15 mouse cellular contexts compared by ENCODE assay signal in genomic region chr6:136590739-136591138, GRCm38 (mm10).
"Had no signal": no experiment of that assay in that cellular context is flagged by ENCODE, and none has a peak within 500 bp of the region (broad histone marks: within the 10 kb centered on the region; RNA-seq: fewer than 3 reads in every experiment).

No protein-coding gene starts in this region.

- H3K27me3 ChIP-seq: kidney, embryonic 15.5 days; limb, embryonic 15.5 days; liver, embryonic 12.5 days; midbrain, embryonic 12.5 days; neural tube, embryonic 13.5 days; stomach, embryonic 15.5 days had no signal

- H3K27ac ChIP-seq: kidney, embryonic 15.5 days; limb, embryonic 15.5 days; liver, embryonic 12.5 days; midbrain, embryonic 12.5 days; neural tube, embryonic 13.5 days; stomach, embryonic 15.5 days had no signal

- ATAC-seq: liver, embryonic 12.5 days; midbrain, embryonic 16.5 days had no signal

- DNase-seq: kidney, postnatal 14 days; layer of hippocampus, adult 9-11 months; layer of hippocampus, postnatal 36 days; lung, embryonic 14.5 days; lung, postnatal 14 days; right cerebral cortex, postnatal 14 days; thymus, adult 2 months; thymus, postnatal 25 days had no signal

- H3K9ac ChIP-seq: kidney, embryonic 15.5 days; limb, embryonic 15.5 days; liver, embryonic 12.5 days; lung, embryonic 14.5 days; midbrain, embryonic 12.5 days; neural tube, embryonic 13.5 days; stomach, embryonic 15.5 days had no signal

- H3K4me1 ChIP-seq: kidney, embryonic 15.5 days; limb, embryonic 15.5 days; liver, embryonic 12.5 days; midbrain, embryonic 12.5 days; stomach, embryonic 15.5 days had no signal

- H3K4me2 ChIP-seq: kidney, embryonic 15.5 days; limb, embryonic 15.5 days; liver, embryonic 12.5 days; lung, embryonic 14.5 days; midbrain, embryonic 12.5 days; neural tube, embryonic 13.5 days; stomach, embryonic 15.5 days had no signal

- H3K4me3 ChIP-seq: kidney, embryonic 15.5 days; limb, embryonic 15.5 days; liver, embryonic 12.5 days; midbrain, embryonic 12.5 days; neural tube, embryonic 13.5 days; stomach, embryonic 15.5 days had no signal

- H3K9me3 ChIP-seq: kidney, embryonic 15.5 days; limb, embryonic 15.5 days; liver, embryonic 12.5 days; midbrain, embryonic 12.5 days; neural tube, embryonic 13.5 days; stomach, embryonic 15.5 days had no signal
